Mouse (Mus musculus) heart, postnatal 0 days (tissue): Measurements from ENCODE around the gene Slc44a1. TPM values are rescaled to one million over a fixed set of nuclear protein-coding genes. Genes with fewer than 3 reads are reported as not detected.

ENCODE experiments used
- ATAC-seq: fragments of 200-750 bp; cut with Nextera tagmentation; 2 replicates; pipeline ENCODE4 v1.8.0; 2017; ENCODE audit warnings: low read depth, moderate number of reproducible peaks, moderate library complexity; ENCODE audit not compliant: insufficient read depth
- DNase-seq: peaks from one replicate; pipeline ENCODE4 v3.0.0-alpha.2; 2016; ENCODE audit warnings: low spot score
- H3K27ac ChIP-seq: fragments of 300-500 bp; sonication (generic); 2 replicates; pipeline ENCODE4 v1.5.1; 2014; ENCODE audit warnings: low read depth, mild to moderate bottlenecking
- H3K27me3 ChIP-seq: fragments of 300-500 bp; sonication (generic); 2 replicates; pipeline ENCODE4 v1.6.1; 2014; ENCODE audit warnings: low read length, mixed read lengths; ENCODE audit not compliant: control insufficient read depth, insufficient read depth
- H3K36me3 ChIP-seq: fragments of 300-500 bp; sonication (generic); replicated peaks from 2 replicates; pipeline ENCODE4 v1.6.1; 2014; ENCODE audit warnings: low read length, mixed read lengths; ENCODE audit not compliant: control insufficient read depth, insufficient read depth
- H3K4me1 ChIP-seq: fragments of 300-500 bp; sonication (generic); 2 replicates; pipeline ENCODE4 v1.6.1; 2014; ENCODE audit warnings: antibody characterized with exemption; ENCODE audit not compliant: control insufficient read depth, insufficient read depth
- H3K4me2 ChIP-seq: fragments of 300-500 bp; sonication (generic); 2 replicates; pipeline ENCODE4 v1.6.1; 2014; ENCODE audit warnings: low read depth, mild to moderate bottlenecking, low read length, moderate library complexity
- H3K4me3 ChIP-seq: fragments of 300-500 bp; sonication (generic); 2 replicates; pipeline ENCODE4 v1.5.1; 2014; ENCODE audit warnings: low read depth, low read length
- H3K9ac ChIP-seq: fragments of 300-500 bp; sonication (generic); replicated peaks from 2 replicates; pipeline ENCODE4 v1.6.1; 2014; ENCODE audit warnings: low read depth, low read length, mixed read lengths
- H3K9me3 ChIP-seq: fragments of 300-500 bp; sonication (generic); replicated peaks from 2 replicates; pipeline ENCODE4 v1.6.1; 2016; ENCODE audit warnings: low read length; ENCODE audit not compliant: control insufficient read depth
- CTCF ChIP-seq: IDR thresholded peaks from 2 replicates; pipeline ENCODE4 v1.5.1; 2016; ENCODE audit warnings: antibody characterized with exemption, control low read depth, low read depth
- EP300 ChIP-seq: IDR thresholded peaks from 2 replicates; pipeline ENCODE4 v1.6.1; 2016; ENCODE audit warnings: antibody characterized with exemption, low read depth
- WGBS: fragments of 180-500 bp; shearing (Covaris S2); extraction: QIAGEN DNeasy Blood & Tissue Kit; methylation state at CpG from one replicate; pipeline ENCODE4 v1.1.7; 2014; 5-methylcytosine and 5-hydroxymethylcytosine counted together
- polyA plus RNA-seq: library from polyadenylated mRNA; unstranded; fragments of >200 nt; fragmentation: Nextera tagmentation; extraction: Ambion mirVana; gene quantifications from 2 replicates; pipeline ENCODE4 v1.2.1, GENCODE M21; 2015
- total RNA-seq: library from RNA; depleted of rRNA; stranded (reverse); fragments of >200 nt; gene quantifications from 2 replicates; pipeline ENCODE4 v1.2.3, GENCODE M21; 2014; ENCODE audit warnings: low replicate concordance

The Slc44a1 gene
- total and polyA plus RNA-seq, 2 experiments from 2014 or later, result 15.4 to 37.1 TPM

GRCm38 (mm10) chr4:53491269-53491668 is 51.1 kb downstream of the Slc44a1 start:
- ATAC-seq, result no peak
- no peaks in the 10 kb centered on the region for H3K36me3 ChIP-seq
- H3K9ac ChIP-seq, result no peak overlapping the region
- no peaks in the 10 kb centered on the region for H3K27me3 ChIP-seq
- TF ChIP-seq CTCF, result no peak
- TF ChIP-seq EP300, result no peak
- 66% methylated on average over 4 of the region's 4 CpGs for WGBS
- no peak for DNase-seq
- H3K4me1 ChIP-seq, result peaks cover 11% of the 10 kb centered on the region
- no peaks in the 10 kb centered on the region for H3K9me3 ChIP-seq
- no peak overlapping the region for H3K27ac ChIP-seq
- H3K4me3 ChIP-seq, result no peak overlapping the region
- no peak overlapping the region for H3K4me2 ChIP-seq

GRCm38 (mm10) chr4:53495646-53496045 is 55.4 kb downstream of the Slc44a1 start:
- Histone ChIP-seq H3K27ac (no peak overlapping the region), H3K27me3 (no peaks in the 10 kb centered on the region), H3K9me3 (no peaks in the 10 kb centered on the region), H3K9ac (no peak overlapping the region), H3K4me3 (no peak overlapping the region), H3K4me2 (no peak overlapping the region), H3K36me3 (no peaks in the 10 kb centered on the region), H3K4me1 (peaks cover 11% of the 10 kb centered on the region)
- 24% methylated on average over 2 of the region's 2 CpGs for WGBS
- no peak for ATAC-seq
- no peak for DNase-seq
- no peak for TF ChIP-seq CTCF
- no peak for TF ChIP-seq EP300

- Histone ChIP-seq H3K27ac (no peak overlapping the region), H3K4me3 (no peak overlapping the region), H3K9me3 (no peaks in the 10 kb centered on the region), H3K4me1 (no peaks in the 10 kb centered on the region), H3K27me3 (no peaks in the 10 kb centered on the region), H3K9ac (no peak overlapping the region), H3K36me3 (no peaks in the 10 kb centered on the region), H3K4me2 (no peak overlapping the region)
- ATAC-seq (no peak), DNase-seq (no peak)
- TF ChIP-seq EP300, result no peak
- no peak for TF ChIP-seq CTCF
- WGBS, result 84% methylated on average over 2 of the region's 2 CpGs
Measured at GRCm38 (mm10) chr4:53502764-53503163, 62.6 kb downstream of the Slc44a1 start.

DNA sequence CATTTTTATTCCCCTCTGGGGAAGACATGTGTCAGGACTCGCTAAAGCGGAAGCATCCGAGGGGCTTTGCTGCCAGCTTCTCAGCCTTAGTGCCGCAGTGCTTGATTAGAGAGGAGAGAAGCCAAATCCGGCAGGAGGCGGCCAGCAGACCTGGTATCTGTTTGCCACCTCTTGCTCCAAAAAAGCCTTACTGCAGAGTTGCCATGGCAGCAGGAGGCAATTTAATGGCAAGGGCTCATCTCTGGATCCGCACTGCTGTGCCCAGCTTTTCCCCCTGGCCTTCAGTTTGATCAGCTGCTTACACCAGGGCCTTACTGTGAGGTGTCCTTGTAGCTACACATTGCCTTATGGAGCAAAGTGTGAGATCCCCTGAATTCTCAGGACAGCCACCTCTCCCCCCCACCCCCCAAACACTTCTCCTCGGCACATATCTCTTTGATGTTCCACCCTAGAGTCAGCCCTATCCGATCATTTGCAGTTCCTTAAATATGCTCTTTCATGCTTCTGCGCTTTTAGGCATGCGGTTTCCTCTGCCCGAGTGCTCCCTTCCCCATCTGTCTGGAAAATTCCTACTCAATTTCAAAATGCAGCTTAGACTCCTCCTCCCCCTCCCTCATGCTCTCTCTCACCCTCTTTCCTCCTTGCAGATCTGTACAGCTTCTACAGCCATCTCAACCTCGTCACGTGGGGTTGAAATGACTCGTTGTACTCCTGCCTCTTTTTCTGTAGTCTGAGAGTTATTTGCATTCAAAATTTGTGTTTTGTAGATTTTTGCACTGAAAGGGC is 72.1 kb downstream of the Slc44a1 start:
- Histone ChIP-seq H3K27ac (no peak overlapping the region), H3K4me3 (no peak overlapping the region)

DNA sequence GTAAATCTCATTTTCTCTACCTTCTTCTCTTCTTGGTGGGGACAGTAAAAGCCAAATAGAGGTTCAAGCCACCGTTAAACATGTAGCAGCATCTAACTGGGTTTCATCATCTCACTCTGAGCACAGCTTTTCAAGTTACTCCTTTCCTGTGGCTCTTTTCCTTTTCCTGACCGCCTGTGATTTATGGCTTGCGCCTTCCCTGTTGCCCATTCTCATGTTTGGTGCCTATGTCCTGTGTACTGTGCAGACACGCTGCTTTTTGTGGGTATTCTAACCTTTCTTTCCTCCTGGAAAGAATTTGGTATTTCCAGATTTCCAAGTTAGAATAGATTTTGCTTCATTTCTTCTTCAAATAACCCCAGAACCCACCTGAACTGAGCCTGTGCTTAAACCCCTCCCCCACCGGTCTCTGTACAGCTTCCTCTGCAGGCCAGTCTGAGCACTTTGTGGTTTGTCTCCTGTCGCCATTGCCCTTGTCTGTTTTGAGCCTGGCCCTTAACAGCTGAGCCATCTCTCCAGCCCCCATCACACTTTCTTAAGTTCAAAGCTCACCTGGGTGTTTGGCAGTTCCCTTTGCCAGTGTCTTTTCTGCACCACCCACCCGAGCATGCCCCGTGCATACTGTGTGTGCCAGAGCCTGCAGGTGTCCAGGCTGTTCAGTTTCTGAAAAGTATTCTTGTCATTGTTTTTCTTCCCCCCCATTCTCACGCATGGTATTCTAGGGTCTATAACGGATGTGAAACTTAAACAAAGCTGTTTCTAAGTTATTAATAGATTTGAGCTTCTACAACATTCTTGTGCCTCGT is 73.3 kb downstream of the Slc44a1 start:
- peak overlapping the region; percentile 25; the same call in 1 of the 2 replicates for H3K27ac ChIP-seq
- no peaks in the 10 kb centered on the region for H3K27me3 ChIP-seq
- peaks cover 31% of the 10 kb centered on the region for H3K4me1 ChIP-seq
- no peak for ATAC-seq
- H3K4me3 ChIP-seq, result no peak overlapping the region
- H3K36me3 ChIP-seq, result peaks cover 12% of the 10 kb centered on the region; the same call in 1 of the 2 replicates
- WGBS, result 32% methylated on average over 11 of the region's 11 CpGs
- H3K4me2 ChIP-seq, result peak overlapping the region; percentile 21; the same call in 1 of the 2 replicates
- no peaks in the 10 kb centered on the region for H3K9me3 ChIP-seq
- H3K9ac ChIP-seq, result no peak overlapping the region
- DNase-seq, result no peak
- TF ChIP-seq CTCF, result no peak
- TF ChIP-seq EP300, result no peak

More for the DNA sequence above, 72.1 kb downstream of the Slc44a1 start:
- peak; percentile 31 for DNase-seq
- no peaks in the 10 kb centered on the region for H3K27me3 ChIP-seq
- peaks cover 31% of the 10 kb centered on the region for H3K4me1 ChIP-seq
- H3K4me2 ChIP-seq, result peak overlapping the region; percentile 3; the same call in 1 of the 2 replicates
- H3K9me3 ChIP-seq, result no peaks in the 10 kb centered on the region
- H3K36me3 ChIP-seq, result peaks cover 8% of the 10 kb centered on the region; the same call in 1 of the 2 replicates
- 50% methylated on average over 15 of the region's 15 CpGs for WGBS
- no peak for TF ChIP-seq CTCF
- no peak overlapping the region for H3K9ac ChIP-seq
- ATAC-seq, result no peak
